Mouse (Mus musculus) liver, embryonic 11.5 days (tissue): ENCODE data around the gene Capza2. TPM values are rescaled to one million over a fixed set of nuclear protein-coding genes. Genes with fewer than 3 reads are reported as not detected.

Experiments used
- ATAC-seq: fragments of 200-750 bp; cut with Nextera tagmentation; replicated peaks from 2 replicates; pipeline ENCODE4 v1.8.0; 2017; ENCODE audit warnings: moderate number of reproducible peaks, mild to moderate bottlenecking, moderate TSS enrichment, moderate library complexity; ENCODE audit not compliant: low FRiP score
- DNase-seq: peaks from one replicate; pipeline ENCODE4 v3.0.0-alpha.2; 2017; ENCODE audit warnings: low spot score
- H3K27ac ChIP-seq: fragments of 300-500 bp; sonication (generic); 2 replicates; pipeline ENCODE4 v1.5.1; 2014; ENCODE audit warnings: mild to moderate bottlenecking, low read depth, low read length, control low read depth
- H3K27me3 ChIP-seq: fragments of 300-500 bp; sonication (generic); replicated peaks from 2 replicates; pipeline ENCODE4 v1.6.1; 2014; ENCODE audit warnings: low read length, mixed read lengths; ENCODE audit not compliant: control insufficient read depth, insufficient read depth
- H3K36me3 ChIP-seq: fragments of 300-500 bp; sonication (generic); 2 replicates; pipeline ENCODE4 v1.6.1; 2014; ENCODE audit warnings: mild to moderate bottlenecking, low read length, moderate library complexity, mixed read lengths; ENCODE audit not compliant: control insufficient read depth, insufficient read depth
- H3K4me1 ChIP-seq: fragments of 300-500 bp; sonication (generic); replicated peaks from 2 replicates; pipeline ENCODE4 v1.6.1; 2014; ENCODE audit warnings: low read length, mixed read lengths; ENCODE audit not compliant: control insufficient read depth, insufficient read depth
- H3K4me2 ChIP-seq: fragments of 300-500 bp; sonication (generic); 2 replicates; pipeline ENCODE4 v1.6.1; 2014; ENCODE audit warnings: mild to moderate bottlenecking, control low read depth, moderate library complexity
- H3K4me3 ChIP-seq: fragments of 300-500 bp; sonication (generic); 2 replicates; pipeline ENCODE4 v1.5.1; 2014; ENCODE audit warnings: low read depth, low read length, control low read depth
- H3K9ac ChIP-seq: fragments of 300-500 bp; sonication (generic); 2 replicates; pipeline ENCODE4 v1.6.1; 2014; ENCODE audit warnings: low read depth, low read length, control low read depth
- H3K9me3 ChIP-seq: fragments of 300-500 bp; sonication (generic); 2 replicates; pipeline ENCODE4 v1.6.1; 2016; ENCODE audit warnings: low read length, inconsistent platforms, mixed read lengths; ENCODE audit not compliant: control insufficient read depth
- WGBS: fragments of 180-500 bp; shearing (Covaris S2); extraction: QIAGEN DNeasy Blood & Tissue Kit; methylation state at CpG from one replicate; pipeline ENCODE4 v1.1.7; 2014; 5-methylcytosine and 5-hydroxymethylcytosine counted together
- polyA plus RNA-seq: library from polyadenylated mRNA; unstranded; fragments of >200 nt; fragmentation: Nextera tagmentation; extraction: Ambion mirVana; gene quantifications from 2 replicates; pipeline ENCODE4 v1.2.1, GENCODE M21; 2014

Capza2 gene
- polyA plus RNA-seq, 1 experiment from 2014 or later = 164 TPM

DNA sequence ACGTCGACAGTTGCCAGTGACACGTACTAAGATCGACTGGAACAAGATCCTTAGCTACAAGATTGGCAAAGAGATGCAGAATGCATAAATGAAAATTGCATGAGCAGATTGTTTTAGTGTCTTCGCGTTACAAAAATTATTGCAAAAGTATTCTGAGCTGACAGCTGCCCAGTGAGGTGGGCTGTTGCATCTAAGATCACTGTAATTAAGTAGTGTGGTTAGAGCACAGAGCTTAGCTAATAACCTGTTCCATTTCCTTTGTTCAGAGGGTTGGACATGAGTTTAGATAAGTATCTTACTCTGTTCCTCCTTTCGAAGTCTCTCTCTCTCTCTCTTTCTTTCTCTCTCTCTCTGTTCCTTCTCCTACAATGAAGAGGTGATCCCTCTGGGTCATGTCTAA lies 29.3 kb downstream of the Capza2 start:
- 93% methylated on average over 7 of the region's 7 CpGs for WGBS
- H3K36me3 ChIP-seq = peaks cover 14% of the 10 kb centered on the region
- no peak for ATAC-seq

DNA sequence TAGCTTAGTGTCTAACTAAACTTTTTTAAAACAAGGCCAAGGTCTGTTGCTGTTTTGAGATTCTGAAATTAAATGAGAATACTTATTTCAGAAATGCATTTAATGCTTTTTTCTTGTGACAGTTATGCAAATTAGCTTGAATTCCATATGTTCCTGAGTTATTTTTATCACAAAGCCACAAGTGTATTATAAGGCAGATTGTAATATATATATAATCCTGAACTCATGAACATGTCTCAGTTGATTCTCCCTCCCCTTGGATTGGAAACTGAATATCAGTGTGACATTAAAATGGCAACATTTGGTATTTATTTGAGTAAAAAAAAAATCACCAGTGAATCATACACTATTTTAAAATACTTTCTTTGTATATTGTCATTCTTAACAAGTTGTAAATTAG lies 30.0 kb downstream of the Capza2 start:
- Histone ChIP-seq H3K4me3 (no peak overlapping the region), H3K36me3 (peaks cover 14% of the 10 kb centered on the region), H3K4me1 (no peaks in the 10 kb centered on the region), H3K27me3 (no peaks in the 10 kb centered on the region), H3K4me2 (no peak overlapping the region), H3K27ac (no peak overlapping the region), H3K9ac (no peak overlapping the region), H3K9me3 (no peaks in the 10 kb centered on the region)
- ATAC-seq = no peak
- no peak for DNase-seq

More for the DNA sequence above, 29.3 kb downstream of the Capza2 start:
- Histone ChIP-seq H3K27ac (no peak overlapping the region), H3K9me3 (no peaks in the 10 kb centered on the region), H3K4me1 (no peaks in the 10 kb centered on the region), H3K4me3 (no peak overlapping the region), H3K4me2 (no peak overlapping the region), H3K27me3 (no peaks in the 10 kb centered on the region), H3K9ac (no peak overlapping the region)
- DNase-seq = no peak

DNA sequence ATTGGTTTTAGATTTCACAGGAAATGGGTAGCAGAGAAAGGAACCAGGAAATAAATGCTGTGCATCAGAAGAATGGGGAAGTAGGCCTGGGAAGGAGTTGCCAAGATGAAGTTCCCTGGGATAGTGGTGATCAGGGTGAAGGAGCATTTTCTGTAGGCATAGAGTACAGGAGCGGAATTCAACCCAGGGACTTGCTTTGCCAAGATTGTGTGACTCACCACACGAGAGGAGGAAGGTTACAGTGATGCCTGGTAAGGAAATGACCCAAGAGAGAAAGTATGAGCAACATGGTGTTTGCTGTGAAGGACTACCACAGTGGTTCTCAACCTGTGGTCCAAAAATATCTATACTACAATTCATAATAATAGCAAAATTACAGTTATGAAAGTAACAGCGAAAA lies 31.8 kb downstream of the Capza2 start:
- peaks cover 10% of the 10 kb centered on the region; the same call in 1 of the 2 replicates for H3K36me3 ChIP-seq
- 89% methylated on average over 3 of the region's 3 CpGs for WGBS

DNA sequence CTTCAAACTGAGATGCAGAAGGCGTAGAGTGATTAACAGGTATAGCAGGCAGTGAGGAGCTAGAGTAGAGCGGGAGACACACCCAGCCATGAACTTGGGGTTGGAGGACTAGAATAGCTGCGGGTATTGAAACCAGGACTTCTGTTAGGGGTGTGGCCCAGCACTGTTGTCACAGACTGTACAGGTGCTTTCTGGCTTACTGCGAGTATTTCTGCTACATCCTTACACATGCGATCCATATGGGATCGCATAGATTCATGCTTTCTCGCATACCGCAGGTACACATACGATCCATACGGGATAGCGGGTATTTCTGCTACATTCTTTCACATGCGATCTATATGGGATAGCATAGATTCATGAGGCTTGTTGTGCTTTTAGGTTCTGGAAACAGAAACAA lies 32.3 kb downstream of the Capza2 start:
- Histone ChIP-seq H3K27ac (no peak overlapping the region), H3K4me2 (no peak overlapping the region), H3K4me3 (no peak overlapping the region), H3K27me3 (no peaks in the 10 kb centered on the region), H3K36me3 (peaks cover 9% of the 10 kb centered on the region; the same call in 1 of the 2 replicates), H3K9ac (no peak overlapping the region), H3K9me3 (no peaks in the 10 kb centered on the region), H3K4me1 (no peaks in the 10 kb centered on the region)
- DNase-seq (no peak), ATAC-seq (no peak)
- WGBS = 94% methylated on average over 12 of the region's 12 CpGs

More for the DNA sequence above, 31.8 kb downstream of the Capza2 start:
- no peak for DNase-seq
- Histone ChIP-seq H3K9me3 (no peaks in the 10 kb centered on the region), H3K9ac (no peak overlapping the region), H3K4me3 (no peak overlapping the region), H3K4me1 (no peaks in the 10 kb centered on the region), H3K27me3 (no peaks in the 10 kb centered on the region), H3K4me2 (no peak overlapping the region), H3K27ac (no peak overlapping the region)
- ATAC-seq = no peak

DNA sequence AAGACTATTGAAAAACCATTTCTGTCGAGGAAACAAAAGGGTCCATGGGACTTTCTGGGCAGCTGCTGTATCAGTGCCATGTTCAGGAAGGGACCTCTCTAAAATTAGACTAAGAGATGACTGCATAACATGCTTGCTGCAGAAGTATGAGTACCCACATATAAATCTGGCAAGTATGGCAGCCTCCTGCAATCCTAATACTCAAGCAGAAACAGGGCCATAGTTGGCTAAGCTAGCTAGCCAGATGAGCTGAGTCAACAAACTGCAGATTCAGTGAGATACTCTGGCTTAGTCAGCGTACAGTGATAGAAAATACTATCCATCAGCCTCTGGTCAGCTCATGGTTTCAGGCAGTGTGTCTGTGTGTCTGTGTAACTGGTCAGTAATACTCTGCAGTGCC lies 33.8 kb downstream of the Capza2 start:
- Histone ChIP-seq H3K9ac (no peak overlapping the region), H3K36me3 (peaks cover 8% of the 10 kb centered on the region; the same call in 1 of the 2 replicates), H3K4me3 (no peak overlapping the region), H3K27me3 (no peaks in the 10 kb centered on the region), H3K27ac (no peak overlapping the region), H3K9me3 (no peaks in the 10 kb centered on the region), H3K4me1 (no peaks in the 10 kb centered on the region), H3K4me2 (no peak overlapping the region)
- no peak for DNase-seq
- 91% methylated on average over 2 of the region's 2 CpGs for WGBS
- ATAC-seq = no peak

DNA sequence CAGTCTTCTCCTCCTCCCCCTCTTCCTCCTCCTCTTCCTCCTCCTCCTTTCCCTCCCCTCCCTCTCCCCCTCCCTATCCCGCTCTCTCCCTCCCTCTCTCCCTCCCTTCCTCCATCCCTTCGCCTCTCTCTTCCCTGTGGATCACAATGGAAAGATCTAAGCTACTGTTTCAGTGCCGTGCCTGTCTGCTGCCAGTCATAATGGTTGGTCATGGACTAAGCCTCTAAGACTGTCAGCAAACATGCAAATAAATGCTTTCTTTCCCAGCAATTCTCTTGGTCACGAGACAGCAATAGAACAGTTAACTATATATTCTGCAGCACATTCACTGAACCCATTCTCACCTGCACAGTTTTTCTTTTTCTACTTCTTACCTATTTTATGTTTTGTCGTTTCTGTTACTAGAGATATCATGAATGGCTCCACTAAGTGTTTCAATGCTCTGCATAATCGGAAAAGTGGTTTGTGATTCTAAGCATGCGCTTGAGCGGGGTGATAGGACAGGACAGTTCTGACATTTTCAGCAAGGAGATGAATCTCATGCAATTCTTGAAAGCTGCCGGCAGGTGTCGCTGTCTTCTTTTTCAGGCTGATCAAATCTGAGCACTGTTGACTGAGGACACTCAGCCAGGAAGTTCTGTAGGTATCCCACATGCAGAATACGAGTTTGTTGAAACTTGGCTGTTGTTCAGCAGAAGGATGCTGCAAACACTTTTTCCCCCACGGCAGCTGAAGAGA lies 39.2 kb downstream of the Capza2 start:
- Histone ChIP-seq H3K27me3 (no peaks in the 10 kb centered on the region), H3K4me3 (no peak overlapping the region), H3K4me2 (peak overlapping the region; percentile 16; the same call in 1 of the 2 replicates), H3K9ac (no peak overlapping the region), H3K27ac (no peak overlapping the region), H3K9me3 (no peaks in the 10 kb centered on the region), H3K4me1 (peaks cover under 1% of the 10 kb centered on the region; the same call in 1 of the 2 replicates), H3K36me3 (no peaks in the 10 kb centered on the region)
- WGBS = 31% methylated on average over 12 of the region's 12 CpGs
- ATAC-seq (peak; percentile 71), DNase-seq (no peak)

DNA sequence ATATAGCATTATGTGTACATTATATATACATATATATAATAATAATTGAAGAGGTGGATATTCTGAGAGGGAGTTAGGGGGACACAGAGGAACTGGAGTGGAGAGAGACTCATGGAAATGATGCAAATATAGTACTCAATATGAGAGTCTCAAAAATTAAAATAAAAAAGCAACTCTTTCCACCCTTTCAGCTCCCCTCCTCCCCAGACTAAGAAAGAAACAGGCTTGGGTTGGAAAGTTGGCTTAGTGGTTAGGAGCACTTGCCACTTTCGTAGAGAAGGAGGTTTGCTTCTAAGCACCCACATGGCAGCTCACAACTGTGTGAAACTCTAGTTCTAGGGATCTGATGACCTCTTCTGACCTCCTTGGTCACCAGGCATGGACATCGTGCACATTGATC lies 41.0 kb downstream of the Capza2 start:
- ATAC-seq (no peak), DNase-seq (no peak)
- Histone ChIP-seq H3K36me3 (no peaks in the 10 kb centered on the region), H3K9me3 (peaks cover 2% of the 10 kb centered on the region; the same call in 1 of the 2 replicates), H3K27me3 (no peaks in the 10 kb centered on the region), H3K4me1 (peaks cover 4% of the 10 kb centered on the region; the same call in 1 of the 2 replicates), H3K9ac (no peak overlapping the region), H3K4me2 (no peak overlapping the region), H3K4me3 (no peak overlapping the region), H3K27ac (no peak overlapping the region)
- 77% methylated on average over 2 of the region's 2 CpGs for WGBS

DNA sequence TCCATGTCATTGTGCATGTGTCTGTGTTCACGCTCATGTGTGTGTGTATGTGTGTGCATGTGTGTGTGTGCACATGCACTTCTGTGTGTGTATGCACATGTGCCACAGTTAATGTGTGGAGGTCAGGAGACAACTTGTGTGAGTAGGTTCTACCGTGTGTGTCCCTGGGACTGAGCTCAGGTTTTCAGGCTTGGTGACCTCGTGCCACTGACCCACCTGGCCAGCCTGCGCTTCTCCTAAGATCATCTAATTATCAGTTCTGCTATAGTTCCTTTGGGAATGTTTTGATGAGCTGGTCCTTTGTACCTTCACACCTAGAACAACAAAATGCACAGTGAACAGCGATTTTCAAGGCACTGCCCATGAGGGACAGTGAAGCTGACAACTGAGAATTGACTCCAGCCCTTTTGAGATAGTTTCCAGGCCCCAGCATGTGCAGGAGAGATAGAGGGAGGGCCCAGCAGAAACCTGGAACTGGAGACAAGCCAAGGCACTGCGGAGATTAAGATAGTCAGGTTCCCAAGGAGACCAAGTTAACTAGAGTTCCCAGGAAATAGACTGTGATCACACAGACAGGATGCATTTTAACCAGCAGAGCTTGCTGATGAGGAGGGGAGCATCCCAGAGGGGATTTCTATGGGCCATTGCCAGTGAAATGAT lies 44.4 kb downstream of the Capza2 start:
- peak; percentile 64 for ATAC-seq

More for the DNA sequence above, 44.4 kb downstream of the Capza2 start:
- H3K4me1 ChIP-seq = peaks cover 4% of the 10 kb centered on the region; the same call in 1 of the 2 replicates
- H3K36me3 ChIP-seq = no peaks in the 10 kb centered on the region
- no peak overlapping the region for H3K4me3 ChIP-seq
- no peak overlapping the region for H3K27ac ChIP-seq
- H3K9ac ChIP-seq = no peak overlapping the region
- H3K27me3 ChIP-seq = no peaks in the 10 kb centered on the region
- H3K4me2 ChIP-seq = no peak overlapping the region
- DNase-seq = no peak
- H3K9me3 ChIP-seq = peaks cover 2% of the 10 kb centered on the region; the same call in 1 of the 2 replicates
- 74% methylated on average over 6 of the region's 6 CpGs for WGBS
